Mouse (Mus musculus) erythroblast, embryonic 14.5 days (primary cell): ENCODE results near the gene Ackr4. TPM values are rescaled to one million over a fixed set of nuclear protein-coding genes. Genes with fewer than 3 reads are reported as not detected.

ENCODE experiments used
- H3K27me3 ChIP-seq: 2 replicates; pipeline ENCODE4 v1.6.1; 2012; ENCODE audit warnings: inconsistent platforms; ENCODE audit not compliant: control insufficient read depth
- H3K36me3 ChIP-seq: 2 replicates; pipeline ENCODE4 v1.6.1; 2012; ENCODE audit warnings: mild to moderate bottlenecking, inconsistent platforms; ENCODE audit not compliant: control insufficient read depth
- H3K4me1 ChIP-seq: 2 replicates; pipeline ENCODE4 v1.6.1; 2012; ENCODE audit warnings: inconsistent platforms; ENCODE audit not compliant: control insufficient read depth
- H3K4me3 ChIP-seq: replicated peaks from 2 replicates; pipeline ENCODE3; 2012; ENCODE audit warnings: moderate library complexity, mild to moderate bottlenecking, inconsistent platforms
- H3K9me3 ChIP-seq: 2 replicates; pipeline ENCODE4 v1.6.1; 2012; ENCODE audit warnings: low read length, inconsistent platforms, mixed read lengths; ENCODE audit not compliant: control insufficient read depth
- GATA1 ChIP-seq: IDR thresholded peaks from 2 replicates; pipeline ENCODE4 v1.6.1; 2012; ENCODE audit warnings: low read length, inconsistent platforms, mixed read lengths
- TAL1 ChIP-seq: IDR thresholded peaks from 3 replicates; pipeline ENCODE4 v1.6.1; 2012; ENCODE audit warnings: low read length, inconsistent platforms, mixed read lengths
- polyA plus RNA-seq: library from polyadenylated mRNA; stranded (reverse); fragments of >175 nt; gene quantifications from 2 replicates; pipeline ENCODE4 v1.2.3, GENCODE M21; 2012

Gene Ackr4
- polyA plus RNA-seq, 1 experiment = not detected

GRCm38 (mm10) chr9:104070863-104071604 is 55.7 kb downstream of the Ackr4 start:
- TF ChIP-seq GATA1 (no peak), TAL1 (no peak)

DNA sequence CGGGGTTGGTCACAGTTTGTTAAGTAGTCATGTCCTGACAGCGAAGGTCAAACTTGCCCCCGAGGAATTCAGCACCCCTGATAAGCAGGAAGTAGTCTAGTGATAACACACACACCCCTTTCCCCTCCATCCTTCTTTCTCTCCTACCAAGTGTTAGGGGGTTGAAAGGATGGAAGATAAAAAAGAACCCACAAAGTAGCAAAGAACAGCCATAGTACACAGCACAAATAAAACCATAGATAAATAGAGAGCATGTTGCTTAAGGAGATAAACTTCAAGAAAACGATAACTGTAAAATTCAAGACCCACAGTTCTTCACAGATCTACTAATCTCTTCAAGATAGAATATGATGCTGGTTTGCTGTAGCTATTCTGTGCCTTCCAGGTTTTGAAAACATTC is 56.5 kb downstream of the Ackr4 start:
- H3K27me3 ChIP-seq = no peaks in the 10 kb centered on the region
- no peak for TF ChIP-seq TAL1
- TF ChIP-seq GATA1 = no peak
- no peaks in the 10 kb centered on the region for H3K9me3 ChIP-seq
- H3K4me1 ChIP-seq = no peaks in the 10 kb centered on the region
- H3K36me3 ChIP-seq = no peaks in the 10 kb centered on the region; the same call in 1 of the 2 replicates
- H3K4me3 ChIP-seq = no peak overlapping the region

More at GRCm38 (mm10) chr9:104070863-104071604, 55.7 kb downstream of the Ackr4 start:
- Histone ChIP-seq H3K4me3 (no peak overlapping the region), H3K36me3 (no peaks in the 10 kb centered on the region; the same call in 1 of the 2 replicates), H3K9me3 (no peaks in the 10 kb centered on the region), H3K27me3 (no peaks in the 10 kb centered on the region), H3K4me1 (no peaks in the 10 kb centered on the region)

DNA sequence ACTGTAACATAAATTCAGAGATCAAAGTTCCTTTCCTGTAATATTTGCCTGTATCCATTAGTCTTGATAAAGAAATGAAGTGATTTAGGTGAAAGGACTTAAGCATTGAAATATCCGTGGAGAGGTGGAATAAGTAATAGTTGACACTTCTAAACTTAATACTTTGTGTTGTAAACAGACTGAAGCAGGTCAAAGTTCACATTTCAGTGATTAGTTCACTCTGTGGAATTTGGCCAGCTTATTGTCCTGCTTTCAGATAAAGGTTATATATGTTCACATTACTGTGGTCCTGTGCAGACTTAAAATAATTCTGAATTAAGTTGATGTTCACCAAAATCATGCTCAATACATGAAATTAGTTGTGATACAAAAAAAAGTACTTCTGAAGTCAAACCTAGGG is 62.2 kb downstream of the Ackr4 start:
- Histone ChIP-seq H3K36me3 (peaks cover 9% of the 10 kb centered on the region), H3K9me3 (no peaks in the 10 kb centered on the region), H3K4me1 (peaks cover 26% of the 10 kb centered on the region), H3K4me3 (peak overlapping the region; percentile 90), H3K27me3 (no peaks in the 10 kb centered on the region)
- TF ChIP-seq TAL1 (no peak), GATA1 (no peak)

GRCm38 (mm10) chr9:104063244-104063961 is 63.3 kb downstream of the Ackr4 start, which contains the start of gene Acad11:
Gene Acad11 (plus strand): TSS chr9:104063377.
- Histone ChIP-seq H3K36me3 (peaks cover 11% of the 10 kb centered on the region), H3K4me3 (peak within 1 kb of the TSS; percentile 90), H3K27me3 (no peaks in the 10 kb centered on the region), H3K4me1 (peaks cover 26% of the 10 kb centered on the region), H3K9me3 (no peaks in the 10 kb centered on the region)
- TF ChIP-seq TAL1 = no peak
- no peak for TF ChIP-seq GATA1

DNA sequence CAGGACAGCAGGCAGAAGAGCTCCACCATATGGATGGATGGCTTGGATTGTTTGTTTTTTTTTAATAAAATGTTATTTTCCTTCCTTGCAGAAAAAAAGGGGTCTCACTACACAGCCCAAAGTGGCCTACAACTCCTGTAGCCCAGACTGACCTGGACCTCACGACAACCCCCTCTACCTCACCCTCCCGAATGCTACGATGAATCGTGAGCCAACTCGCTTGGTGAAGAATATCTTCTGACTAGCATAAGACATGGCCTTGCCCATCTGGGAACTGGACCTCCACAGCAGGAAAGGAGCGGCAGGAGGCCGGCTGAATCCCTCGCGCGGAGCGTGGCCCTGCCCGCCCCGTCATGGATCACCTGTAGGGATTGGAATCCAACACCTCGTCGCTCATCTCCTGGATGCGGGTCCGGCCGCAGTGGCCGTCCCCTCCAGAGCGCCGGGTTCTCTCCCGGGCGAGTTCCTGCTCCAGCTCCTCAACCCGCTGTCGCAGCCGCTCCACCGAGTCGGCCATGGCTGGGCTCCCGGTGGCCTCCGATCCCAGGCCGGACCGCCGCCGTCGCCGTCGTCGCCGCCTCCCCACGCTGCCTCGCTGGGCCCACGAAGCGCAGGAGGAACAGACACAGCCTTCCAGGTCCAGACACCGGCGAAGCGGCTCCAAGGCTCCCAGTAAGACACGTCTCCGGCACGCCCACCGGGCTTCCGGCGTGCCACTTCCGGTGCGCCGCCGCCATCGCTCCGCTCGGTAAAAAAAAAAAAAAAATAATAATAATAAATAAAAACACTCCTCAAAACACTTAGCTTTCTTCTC is 64.1 kb downstream of the Ackr4 start, which contains the start of gene Uba5:
Gene Uba5, minus strand, starts transcription at position 705 of the 814 bp plus-strand sequence.
- Histone ChIP-seq H3K4me3 (peak within 1 kb of the TSS; percentile 90), H3K27me3 (no peaks in the 10 kb centered on the region), H3K36me3 (peaks cover 18% of the 10 kb centered on the region), H3K4me1 (peaks cover 26% of the 10 kb centered on the region), H3K9me3 (no peaks in the 10 kb centered on the region)
- TF ChIP-seq GATA1 = no peak
- TF ChIP-seq TAL1 = no peak

DNA sequence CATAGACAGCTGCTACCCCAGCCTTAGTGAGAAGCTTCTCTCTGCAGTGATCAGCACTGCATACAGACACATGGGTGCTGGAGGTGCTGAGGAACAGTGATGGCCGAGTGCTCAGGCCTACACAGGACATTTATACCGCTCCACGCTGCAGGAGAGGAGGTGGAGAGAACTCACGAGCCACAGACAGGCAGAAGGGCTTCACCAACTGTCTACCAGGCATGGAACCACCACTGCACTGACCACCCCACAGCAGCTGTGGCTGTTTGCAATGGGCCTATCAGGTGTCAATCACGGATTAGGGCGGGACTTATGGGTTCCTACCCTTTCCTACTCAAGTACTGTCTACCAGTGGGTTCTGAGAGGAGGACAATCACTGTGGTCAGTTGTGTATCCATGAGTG is 75.7 kb downstream of the Ackr4 start:
- peaks cover 85% of the 10 kb centered on the region for H3K36me3 ChIP-seq
- no peaks in the 10 kb centered on the region for H3K27me3 ChIP-seq
- no peak overlapping the region for H3K4me3 ChIP-seq
- no peaks in the 10 kb centered on the region for H3K9me3 ChIP-seq
- TF ChIP-seq GATA1 (no peak), TAL1 (no peak)
- no peaks in the 10 kb centered on the region for H3K4me1 ChIP-seq

DNA sequence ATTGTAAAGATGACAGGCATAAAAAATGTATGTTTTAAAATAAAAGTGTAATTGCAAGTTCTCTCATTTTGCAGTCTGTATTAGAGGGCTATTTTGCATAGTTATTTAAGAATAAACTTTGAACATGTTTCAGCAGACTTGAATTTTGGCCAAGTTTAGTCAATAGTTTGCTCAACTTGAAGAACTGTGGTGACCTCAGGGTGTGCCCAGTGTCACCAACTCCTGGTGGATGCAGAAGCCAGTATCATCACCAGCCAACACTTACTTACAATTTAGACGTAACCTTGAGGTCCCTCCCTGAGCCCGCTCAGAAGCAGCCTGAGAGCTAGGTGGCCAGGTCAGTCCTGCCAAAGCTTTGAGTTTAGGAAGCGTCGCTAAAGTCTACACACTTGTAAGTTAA is 83.1 kb downstream of the Ackr4 start:
- no peaks in the 10 kb centered on the region for H3K27me3 ChIP-seq
- no peaks in the 10 kb centered on the region for H3K4me1 ChIP-seq
- H3K4me3 ChIP-seq = no peak overlapping the region
- peaks cover 26% of the 10 kb centered on the region for H3K36me3 ChIP-seq
- TF ChIP-seq TAL1 (no peak), GATA1 (no peak)
- H3K9me3 ChIP-seq = no peaks in the 10 kb centered on the region

DNA sequence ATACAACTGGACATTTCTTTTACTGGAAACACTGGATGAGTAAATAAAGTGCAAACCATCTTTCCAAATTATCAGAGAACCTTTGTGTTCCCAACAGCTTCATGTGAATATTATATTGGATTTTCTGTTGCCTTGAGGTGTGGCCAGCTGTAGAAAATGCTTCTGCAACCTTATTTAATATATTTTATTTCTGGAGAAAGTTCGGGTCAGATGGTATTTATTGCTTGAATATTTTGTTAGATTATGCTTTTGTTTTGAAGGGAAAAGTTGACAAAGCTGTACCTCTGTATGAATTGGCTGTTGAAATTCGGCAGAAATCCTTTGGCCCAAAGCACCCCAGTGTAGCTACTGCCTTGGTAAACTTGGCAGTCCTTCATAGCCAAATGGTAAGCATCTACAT is 86.4 kb downstream of the Ackr4 start, which contains the start of gene Gm28305:
Gene Gm28305, plus strand, starts transcription at position 301 of the 400 bp plus-strand sequence.
- Histone ChIP-seq H3K27me3 (no peaks in the 10 kb centered on the region), H3K36me3 (0 out of 2 replicates have a peak, but pooled peaks cover 2% of the 10 kb centered on the region), H3K9me3 (no peaks in the 10 kb centered on the region), H3K4me3 (no peak within 1 kb of the TSS), H3K4me1 (no peaks in the 10 kb centered on the region)
- TF ChIP-seq TAL1 = no peak
- no peak for TF ChIP-seq GATA1
